7 mouse cellular contexts compared by ENCODE assay signal in the genomic region with DNA sequence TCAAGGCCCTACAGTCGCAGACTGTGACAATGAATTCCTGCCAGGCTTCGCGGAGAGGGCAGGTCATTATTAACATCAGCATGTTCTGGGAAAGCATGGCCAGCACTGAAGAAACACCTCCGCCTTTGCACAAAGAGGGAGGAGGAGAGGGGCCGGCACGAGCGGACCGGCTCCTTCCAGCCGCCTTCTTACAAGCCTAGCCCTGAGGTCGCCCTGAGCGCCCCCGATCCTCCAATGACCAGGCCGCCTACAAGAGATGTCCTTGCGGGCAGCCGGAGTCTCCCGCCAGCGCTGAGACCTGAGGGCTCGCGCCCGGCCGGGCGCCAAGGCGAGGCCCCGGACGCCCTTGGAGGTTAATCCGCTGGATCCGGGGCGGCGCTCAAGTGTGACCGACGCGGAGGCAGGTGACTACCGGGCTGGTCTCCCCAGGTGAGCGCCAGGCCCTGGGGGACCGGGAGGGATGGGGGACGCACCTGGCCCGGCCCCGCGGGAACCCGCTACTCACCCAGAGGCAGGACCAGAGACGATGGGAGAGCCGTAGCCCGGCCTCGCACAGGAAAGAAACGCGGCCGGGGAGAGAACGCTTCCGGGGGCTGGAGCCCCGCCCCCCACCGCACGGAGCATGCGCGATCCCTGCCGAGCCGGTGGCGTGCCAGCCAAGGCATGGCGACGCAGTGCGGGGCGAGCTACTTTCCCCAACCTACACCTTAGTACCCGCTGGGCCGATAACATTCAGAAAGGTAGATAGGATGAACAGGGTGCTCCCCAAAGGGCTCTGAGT. TPM values are rescaled to one million over a fixed set of nuclear protein-coding genes. Genes with fewer than 3 reads are reported as not detected.
DNase-seq lines count a peak whose midpoint lies in the region; ATAC-seq lines count a peak whose summit lies in the region.

No protein-coding gene starts in this region.

- H3K27ac ChIP-seq in limb, embryonic 10.5 days: peak overlapping the region; percentile 97
- H3K27ac ChIP-seq in midbrain, embryonic 13.5 days: peak overlapping the region; percentile 93

- peak overlapping the region; percentile 77 for H3K4me2 ChIP-seq in midbrain, embryonic 13.5 days (replicated peaks)

- peak overlapping the region; percentile 93 for H3K9ac ChIP-seq in midbrain, embryonic 13.5 days (replicated peaks)

- H3K4me1 ChIP-seq in limb, embryonic 10.5 days: peaks cover 12% of the 10 kb centered on the region
- peaks cover 24% of the 10 kb centered on the region for H3K4me1 ChIP-seq in midbrain, embryonic 13.5 days (replicated peaks)

- DNase-seq in adrenal gland, adult 8-10 months: peak; percentile 85
- DNase-seq in embryo, embryonic 9.5 days (ENCODE audit: extremely low spot score): peak; percentile 93
- DNase-seq in gonadal fat pad, adult 2 months (ENCODE audit: low read depth): peak; percentile 26
- DNase-seq in kidney, adult 11 months: peak; percentile 89
- peak; percentile 95 for DNase-seq in limb, embryonic 10.5 days (ENCODE audit: low spot score)
- DNase-seq in spleen, adult 12 weeks (ENCODE audit: low spot score): peak; percentile 84

- no peaks in the 10 kb centered on the region for H3K9me3 ChIP-seq in limb, embryonic 10.5 days (replicated peaks)
- H3K9me3 ChIP-seq in midbrain, embryonic 13.5 days: no peaks in the 10 kb centered on the region

- no peaks in the 10 kb centered on the region for H3K27me3 ChIP-seq in limb, embryonic 10.5 days (ENCODE audit: low read depth, poor library complexity, severe bottlenecking)
- H3K27me3 ChIP-seq in midbrain, embryonic 13.5 days: no peaks in the 10 kb centered on the region

- ATAC-seq in midbrain, embryonic 13.5 days: peak; percentile 98

- WGBS in limb, embryonic 10.5 days: under 1% methylated on average over 63 of the region's 63 CpGs
- whole genome bisulfite sequencing in midbrain, embryonic 13.5 days: 0% methylated on average over 62 of the region's 63 CpGs

- H3K4me3 ChIP-seq in limb, embryonic 10.5 days: peak overlapping the region; percentile 90
- H3K4me3 ChIP-seq in midbrain, embryonic 13.5 days (replicated peaks): peak overlapping the region; percentile 93

- peaks cover 9% of the 10 kb centered on the region for H3K36me3 ChIP-seq in limb, embryonic 10.5 days
- no peaks in the 10 kb centered on the region for H3K36me3 ChIP-seq in midbrain, embryonic 13.5 days

RNA-seq across cellular contexts. Expression of a gene that starts 27.6 kb away (rescaled TPM):
- 10 to 100 TPM; 75.4 to 88.7 (median 82.5) TPM for total RNA-seq in adrenal gland, adult 8-10 months (2022)
- polyA plus RNA-seq in gonadal fat pad, adult 2 months (2012; rRNA removed): 12.2 and 15.0 TPM in 2 replicates
- 62.5 and 71.7 TPM in 2 replicates for polyA plus RNA-seq in limb, embryonic 10.5 days (2016; fragmentation: Nextera tagmentation; extraction: Ambion mirVana)
- polyA plus RNA-seq in midbrain, embryonic 13.5 days (2015; fragmentation: Nextera tagmentation; extraction: Ambion mirVana): 115 and 133 TPM in 2 replicates

RNA-seq across cellular contexts. Expression of a gene that starts 45.3 kb away (rescaled TPM):
- 10 to 100 TPM; 65.2 to 83.9 (median 75.7) TPM for total RNA-seq in adrenal gland, adult 8-10 months (2022)
- 14.1 and 21.1 TPM in 2 replicates for polyA plus RNA-seq in gonadal fat pad, adult 2 months (2012; rRNA removed)
- polyA plus RNA-seq in limb, embryonic 10.5 days (2016; fragmentation: Nextera tagmentation; extraction: Ambion mirVana): 5.0 and 5.8 TPM in 2 replicates
- 11.1 and 11.7 TPM in 2 replicates for polyA plus RNA-seq in midbrain, embryonic 13.5 days (2015; fragmentation: Nextera tagmentation; extraction: Ambion mirVana)

Comparison
In these comparisons a context has a peak if more than half of its experiments do, and no peak if none do; other contexts are left out.
1. Peak in every context shown above with its lines: DNase-seq, ATAC-seq, H3K4me3 ChIP-seq and H3K27ac ChIP-seq.
2. DNase-seq: peak in every context shown above with its lines; median percentile 95 in limb, embryonic 10.5 days; 93 in embryo, embryonic 9.5 days; 89 in kidney, adult 11 months; 85 in adrenal gland, adult 8-10 months; 84 in spleen, adult 12 weeks; 26 in gonadal fat pad, adult 2 months.